Mouse (Mus musculus): ENCODE results near the gene Epha4.

The Epha4 gene

GRCm38 (mm10) chr1:77446438-77446837 lies 68.5 kb downstream of the Epha4 start:
- DNase-seq (ENCODE audit: low spot score): no peak

GRCm38 (mm10) chr1:77444648-77445047 lies 70.2 kb downstream of the Epha4 start:
- no peak for DNase-seq (ENCODE audit: low spot score)

GRCm38 (mm10) chr1:77441987-77442386 lies 72.9 kb downstream of the Epha4 start:
- DNase-seq (ENCODE audit: low spot score): no peak

- DNase-seq (ENCODE audit: low spot score): no peak
Measured at GRCm38 (mm10) chr1:77441401-77441800, 73.5 kb downstream of the Epha4 start.

- no peak for DNase-seq (ENCODE audit: low spot score)
Measured at GRCm38 (mm10) chr1:77440512-77440911, 74.4 kb downstream of the Epha4 start.

- no peak for DNase-seq (ENCODE audit: low spot score)
Measured at GRCm38 (mm10) chr1:77439383-77440074, 75.4 kb downstream of the Epha4 start.

- no peak for DNase-seq (ENCODE audit: low spot score)
Measured at GRCm38 (mm10) chr1:77438639-77439038, 76.2 kb downstream of the Epha4 start.

- DNase-seq (ENCODE audit: low spot score): no peak
Measured at GRCm38 (mm10) chr1:77437881-77438610, 76.8 kb downstream of the Epha4 start.

- no peak for DNase-seq (ENCODE audit: low spot score)
Measured at GRCm38 (mm10) chr1:77435045-77435444, 79.8 kb downstream of the Epha4 start.

GRCm38 (mm10) chr1:77433148-77433547 lies 81.7 kb downstream of the Epha4 start:
- DNase-seq (ENCODE audit: low spot score): no peak

- no peak for DNase-seq (ENCODE audit: low spot score)
Measured at GRCm38 (mm10) chr1:77432489-77432888, 82.4 kb downstream of the Epha4 start.

GRCm38 (mm10) chr1:77429174-77429573 lies 85.7 kb downstream of the Epha4 start:
- DNase-seq (ENCODE audit: low spot score): no peak

- no peak for DNase-seq (ENCODE audit: low spot score)
Measured at GRCm38 (mm10) chr1:77426956-77427355, 87.9 kb downstream of the Epha4 start.

- no peak for DNase-seq (ENCODE audit: low spot score)
Measured at GRCm38 (mm10) chr1:77425171-77425570, 89.7 kb downstream of the Epha4 start.

GRCm38 (mm10) chr1:77421081-77421480 lies 93.8 kb downstream of the Epha4 start:
- no peak for DNase-seq (ENCODE audit: low spot score)

- DNase-seq (ENCODE audit: low spot score): no peak
Measured at GRCm38 (mm10) chr1:77420348-77420747, 94.5 kb downstream of the Epha4 start.

- DNase-seq (ENCODE audit: low spot score): no peak
Measured at GRCm38 (mm10) chr1:77416872-77417271, 98.0 kb downstream of the Epha4 start.

GRCm38 (mm10) chr1:77412871-77413669 lies 101.8 kb downstream of the Epha4 start:
- DNase-seq (ENCODE audit: low spot score): no peak

GRCm38 (mm10) chr1:77412285-77412684 lies 102.6 kb downstream of the Epha4 start:
- no peak for DNase-seq (ENCODE audit: low spot score)

- no peak for DNase-seq (ENCODE audit: low spot score)
Measured at GRCm38 (mm10) chr1:77411222-77411621, 103.7 kb downstream of the Epha4 start.

GRCm38 (mm10) chr1:77410716-77411115 lies 104.2 kb downstream of the Epha4 start:
- no peak for DNase-seq (ENCODE audit: low spot score)

GRCm38 (mm10) chr1:77410153-77410552 lies 104.7 kb downstream of the Epha4 start:
- DNase-seq (ENCODE audit: low spot score): no peak

GRCm38 (mm10) chr1:77409509-77409908 lies 105.4 kb downstream of the Epha4 start:
- DNase-seq (ENCODE audit: low spot score): no peak

Measured in urinary bladder, postnatal 10 days (tissue).